Mouse (Mus musculus) liver, embryonic 14.5 days (tissue): ENCODE data around the gene Slc12a1. TPM values are rescaled to one million over a fixed set of nuclear protein-coding genes. Genes with fewer than 3 reads are reported as not detected.

Experiments
- ATAC-seq: fragments of 200-750 bp; cut with Nextera tagmentation; 2 replicates; pipeline ENCODE4 v1.8.0; 2017; ENCODE audit warnings: moderate number of reproducible peaks, mild to moderate bottlenecking, moderate library complexity; ENCODE audit not compliant: insufficient read depth
- DNase-seq, 3 experiments: peaks; one replicate each; pipeline ENCODE4 v3.0.0-alpha.2; 2012 to 2013; ENCODE audit warnings: low read depth in 3 of 3, low spot score in 3 of 3
- H3K27ac ChIP-seq: fragments of 300-500 bp; sonication (generic); 2 replicates; pipeline ENCODE4 v1.5.1; 2014; ENCODE audit warnings: moderate library complexity, mild to moderate bottlenecking, control low read depth, inconsistent platforms
- H3K27me3 ChIP-seq: fragments of 300-500 bp; sonication (generic); 2 replicates; pipeline ENCODE4 v1.6.1; 2014; ENCODE audit warnings: mild to moderate bottlenecking, low read length, moderate library complexity; ENCODE audit not compliant: control insufficient read depth, insufficient read depth
- H3K36me3 ChIP-seq: fragments of 300-500 bp; sonication (generic); replicated peaks from 2 replicates; pipeline ENCODE4 v1.6.1; 2014; ENCODE audit warnings: low read depth; ENCODE audit not compliant: control insufficient read depth, insufficient read depth
- H3K4me1 ChIP-seq, 2 experiments: fragments of 200-500 bp in 1 of 2; fragments of 300-500 bp in 1 of 2; sonication (generic) in 1 of 2; replicated peaks; 2 replicates each; pipeline ENCODE4 v1.6.1; 2012 to 2014; ENCODE audit warnings: antibody characterized with exemption in 1 of 2, inconsistent platforms in 1 of 2, low read length in 1 of 2; ENCODE audit not compliant: control insufficient read depth in 2 of 2, insufficient read depth in 2 of 2
- H3K4me2 ChIP-seq: fragments of 300-500 bp; sonication (generic); 2 replicates; pipeline ENCODE4 v1.6.1; 2014; ENCODE audit warnings: low read depth, mild to moderate bottlenecking, control low read depth, moderate library complexity
- H3K4me3 ChIP-seq, 2 experiments: fragments of 200-500 bp in 1 of 2; fragments of 300-500 bp in 1 of 2; sonication (generic) in 1 of 2; 2 replicates each; pipeline ENCODE4 v1.5.1; 2012 to 2014; ENCODE audit warnings: low read depth in 2 of 2, low read length in 2 of 2, mild to moderate bottlenecking in 2 of 2, control low read depth in 1 of 2, inconsistent platforms in 1 of 2, moderate library complexity in 1 of 2; ENCODE audit not compliant: insufficient read depth in 1 of 2
- H3K9ac ChIP-seq: fragments of 300-500 bp; sonication (generic); replicated peaks from 2 replicates; pipeline ENCODE4 v1.6.1; 2014; ENCODE audit warnings: mild to moderate bottlenecking, control low read depth, moderate library complexity
- H3K9me3 ChIP-seq: fragments of 300-500 bp; sonication (generic); 2 replicates; pipeline ENCODE4 v1.6.1; 2016; ENCODE audit warnings: low read length, mixed read lengths; ENCODE audit not compliant: control insufficient read depth
- CTCF ChIP-seq: IDR thresholded peaks from 2 replicates; pipeline ENCODE4 v1.5.1; 2016; ENCODE audit warnings: antibody characterized with exemption, low read depth, control low read depth
- EP300 ChIP-seq: IDR thresholded peaks from 2 replicates; pipeline ENCODE4 v1.6.1; 2016; ENCODE audit warnings: antibody characterized with exemption, low read depth
- WGBS: fragments of 180-500 bp; shearing (Covaris S2); extraction: QIAGEN DNeasy Blood & Tissue Kit; methylation state at CpG from one replicate; pipeline ENCODE4 v1.1.7; 2014; ENCODE audit not compliant: insufficient replicate concordance; 5-methylcytosine and 5-hydroxymethylcytosine counted together
- polyA plus RNA-seq, 2 experiments: library from polyadenylated mRNA; depleted of rRNA in 1 of 2; stranded (reverse) in 1 of 2; unstranded in 1 of 2; fragments of >200 nt; fragmentation: Nextera tagmentation in 1 of 2; extraction: Ambion mirVana in 1 of 2; gene quantifications; 2 replicates each; pipeline versions ENCODE4 v1.2.1 to v1.2.3; 2012 to 2014

Gene Slc12a1
- polyA plus RNA-seq, 2 experiments, result not detected

DNA sequence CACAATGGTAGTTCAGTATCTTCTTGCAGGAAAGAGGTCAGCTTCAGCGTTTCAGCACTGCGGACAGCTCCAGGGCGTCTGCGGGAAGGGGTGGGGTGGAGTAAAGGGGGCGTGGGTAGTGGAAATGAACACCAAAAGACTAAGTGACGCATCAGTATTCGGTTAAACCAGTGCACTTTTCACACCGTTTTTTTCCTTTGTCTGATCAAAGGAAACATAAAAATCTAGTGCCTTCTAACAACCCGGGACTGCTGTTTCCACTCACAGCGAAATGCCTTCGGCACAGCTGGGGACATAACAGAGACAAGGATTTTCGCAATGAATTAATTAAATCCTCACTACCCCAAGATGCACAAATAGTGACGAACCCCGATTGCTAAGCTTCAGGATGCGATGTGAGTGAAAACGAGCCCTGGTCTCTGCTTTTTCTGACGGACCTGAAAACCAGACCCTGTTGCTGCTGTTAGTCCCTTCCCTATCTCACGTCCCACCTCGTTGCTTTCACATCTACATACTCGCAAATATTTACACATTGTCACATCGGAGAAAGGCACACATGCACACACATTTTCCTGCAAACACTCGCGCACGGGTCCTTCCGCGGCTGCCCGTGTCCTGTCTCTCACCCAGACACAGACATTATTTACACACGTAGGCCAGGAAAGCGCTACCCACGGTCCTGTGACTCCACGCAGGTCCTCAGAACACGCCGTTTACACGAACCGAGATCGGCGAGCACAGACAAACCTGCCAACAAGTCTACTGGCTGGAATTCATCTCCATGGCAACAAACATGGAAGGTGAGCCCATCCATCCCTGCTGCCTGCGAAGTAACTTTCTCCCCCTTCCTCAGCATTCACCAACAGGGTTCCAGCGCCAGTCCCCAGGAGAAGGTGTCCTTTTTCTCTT, 16.1 kb upstream of the Slc12a1 start, which contains the start of gene Ctxn2:
Ctxn2 (plus strand) TSS at position 790 of the 909 bp plus-strand sequence.
- DNase-seq (peak; percentile 36 to 49 (median 43)), ATAC-seq (no peak)
- no peaks in the 10 kb centered on the region for H3K36me3 ChIP-seq
- H3K27me3 ChIP-seq, result no peaks in the 10 kb centered on the region; the same call in 1 of the 2 replicates
- 2% methylated on average over 39 of the region's 39 CpGs for WGBS
- H3K9ac ChIP-seq, result no peak within 1 kb of the TSS
- H3K4me2 ChIP-seq, result peak within 1 kb of the TSS; percentile 51
- H3K4me3 ChIP-seq, result peak within 1 kb of the TSS in 1 of 2 experiments; percentile 11; a peak in 1 of 4 replicates
- H3K9me3 ChIP-seq, result no peaks in the 10 kb centered on the region
- no peak within 1 kb of the TSS for H3K27ac ChIP-seq
- TF ChIP-seq CTCF, result no peak
- TF ChIP-seq EP300, result no peak
- 0 out of 4 replicates have a peak, but pooled peaks cover 0 to 2% of the 10 kb centered on the region in 2 experiments for H3K4me1 ChIP-seq

GRCm38 (mm10) chr2:125136846-125137245, 15.5 kb upstream of the Slc12a1 start:
- Histone ChIP-seq H3K27ac (no peak overlapping the region), H3K9ac (no peak overlapping the region), H3K9me3 (no peaks in the 10 kb centered on the region), H3K27me3 (no peaks in the 10 kb centered on the region; the same call in 1 of the 2 replicates), H3K4me1 (0 out of 4 replicates have a peak, but pooled peaks cover 0 to 2% of the 10 kb centered on the region in 2 experiments), H3K4me2 (no peak overlapping the region), H3K36me3 (no peaks in the 10 kb centered on the region), H3K4me3 (no peak overlapping the region)
- 23% methylated on average over 7 of the region's 7 CpGs for WGBS
- ATAC-seq (no peak), DNase-seq (no peak)
- no peak for TF ChIP-seq CTCF
- no peak for TF ChIP-seq EP300

DNA sequence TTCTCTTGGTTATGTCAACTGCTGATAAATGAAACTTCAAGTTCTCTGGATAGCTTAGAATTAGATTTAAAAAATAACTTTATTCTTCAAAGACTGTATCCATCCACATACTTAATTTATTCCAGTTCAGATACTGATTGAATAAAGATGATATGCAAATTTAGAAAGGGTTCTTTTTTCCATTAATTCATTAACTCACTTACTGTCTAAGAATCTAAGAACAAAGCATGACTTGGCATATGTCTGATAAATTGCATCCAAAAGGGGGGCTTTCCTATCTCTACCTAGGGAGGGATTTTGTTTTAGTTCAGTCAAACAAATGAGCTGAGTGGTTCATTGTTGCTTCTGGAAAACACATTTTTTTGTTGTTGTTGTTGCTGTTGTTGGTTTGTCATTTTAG, 10.0 kb upstream of the Slc12a1 start:
- TF ChIP-seq EP300, result no peak
- no peak for TF ChIP-seq CTCF
- Histone ChIP-seq H3K4me1 (no peaks in the 10 kb centered on the region), H3K4me2 (no peak overlapping the region), H3K4me3 (no peak overlapping the region), H3K36me3 (no peaks in the 10 kb centered on the region), H3K27ac (no peak overlapping the region), H3K9ac (no peak overlapping the region), H3K27me3 (no peaks in the 10 kb centered on the region), H3K9me3 (no peaks in the 10 kb centered on the region)
- ATAC-seq (no peak), DNase-seq (no peak)

DNA sequence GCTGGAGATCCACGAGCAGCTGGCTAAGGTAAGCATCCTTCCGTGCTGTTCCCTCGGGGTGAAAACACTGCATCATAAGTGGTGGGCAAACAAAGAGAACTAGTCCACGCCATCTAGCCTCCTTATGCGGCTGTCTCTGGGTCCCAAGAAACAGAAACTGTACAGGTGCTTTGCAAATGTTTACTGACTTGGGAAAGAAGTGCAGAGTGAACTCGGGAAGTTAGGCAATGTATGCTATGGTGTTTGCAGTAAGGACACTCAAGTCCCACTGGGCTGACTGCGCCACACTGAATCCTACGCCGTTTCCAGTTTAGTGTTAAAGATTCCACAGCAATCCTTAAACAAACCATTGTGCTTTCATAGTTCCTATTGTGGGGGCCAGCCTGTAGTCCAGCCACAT, 2.0 kb downstream of the Slc12a1 start:
- no peak for ATAC-seq

DNA sequence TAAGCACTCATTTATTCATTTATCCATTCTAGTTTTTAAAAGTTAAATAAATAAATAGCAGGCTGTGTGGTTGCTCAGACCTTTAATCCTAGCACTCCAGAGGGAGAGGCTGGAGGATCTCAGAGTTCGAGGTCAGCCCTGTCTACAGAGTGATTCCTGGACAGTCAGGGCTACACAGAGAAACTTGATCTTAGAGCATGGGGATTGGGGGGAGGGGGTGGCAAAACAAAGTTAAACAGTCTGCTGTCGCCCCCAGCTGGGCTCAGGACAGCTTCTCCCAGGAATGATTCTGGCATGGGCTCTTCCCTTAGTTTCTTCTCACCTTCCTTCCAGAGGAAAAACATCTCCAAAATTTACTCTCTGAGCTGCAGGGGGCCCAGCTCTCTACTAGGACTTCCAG, 3.2 kb downstream of the Slc12a1 start:
- TF ChIP-seq EP300, result no peak
- TF ChIP-seq CTCF, result no peak
- Histone ChIP-seq H3K36me3 (no peaks in the 10 kb centered on the region), H3K9ac (no peak overlapping the region), H3K4me2 (no peak overlapping the region), H3K4me1 (no peaks in the 10 kb centered on the region), H3K9me3 (no peaks in the 10 kb centered on the region), H3K27me3 (no peaks in the 10 kb centered on the region), H3K4me3 (no peak overlapping the region), H3K27ac (no peak overlapping the region)
- WGBS, result 19% methylated on average over 2 of the region's 2 CpGs
- no peak for ATAC-seq
- no peak for DNase-seq

More for the DNA sequence above, 2.0 kb downstream of the Slc12a1 start:
- H3K4me1 ChIP-seq, result no peaks in the 10 kb centered on the region
- no peaks in the 10 kb centered on the region for H3K27me3 ChIP-seq
- H3K4me2 ChIP-seq, result no peak overlapping the region
- no peak for TF ChIP-seq CTCF
- TF ChIP-seq EP300, result no peak
- 69% methylated on average over 9 of the region's 9 CpGs for WGBS
- no peaks in the 10 kb centered on the region for H3K9me3 ChIP-seq
- H3K9ac ChIP-seq, result no peak overlapping the region
- no peak overlapping the region for H3K27ac ChIP-seq
- H3K36me3 ChIP-seq, result no peaks in the 10 kb centered on the region
- no peak overlapping the region for H3K4me3 ChIP-seq
- no peak for DNase-seq
